Mouse (Mus musculus): Measurements from ENCODE around the gene Fitm1.

Gene Fitm1

DNA sequence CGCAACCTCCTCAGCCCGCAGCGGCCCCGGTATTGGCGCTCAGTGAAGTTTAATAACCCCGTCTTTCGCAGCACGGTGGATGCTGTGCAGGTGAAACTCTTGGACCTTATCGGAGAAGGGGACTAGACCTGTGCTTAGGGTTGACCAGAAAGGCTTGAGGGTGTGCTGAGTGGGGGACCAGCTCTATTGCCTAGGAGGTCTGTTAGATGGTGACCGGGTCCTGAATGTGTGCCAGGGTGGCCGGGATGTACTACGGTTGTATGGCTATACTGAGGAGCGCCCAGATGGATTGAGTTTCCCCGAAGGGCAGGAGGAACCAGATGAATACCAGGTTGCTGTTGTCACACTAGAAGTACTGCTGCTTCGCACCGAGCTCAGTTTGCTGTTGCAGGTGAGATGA lies 16.8 kb downstream of the Fitm1 start:
- DNase-seq (ENCODE audit: extremely low read depth, low read depth, low spot score), result no peak

DNA sequence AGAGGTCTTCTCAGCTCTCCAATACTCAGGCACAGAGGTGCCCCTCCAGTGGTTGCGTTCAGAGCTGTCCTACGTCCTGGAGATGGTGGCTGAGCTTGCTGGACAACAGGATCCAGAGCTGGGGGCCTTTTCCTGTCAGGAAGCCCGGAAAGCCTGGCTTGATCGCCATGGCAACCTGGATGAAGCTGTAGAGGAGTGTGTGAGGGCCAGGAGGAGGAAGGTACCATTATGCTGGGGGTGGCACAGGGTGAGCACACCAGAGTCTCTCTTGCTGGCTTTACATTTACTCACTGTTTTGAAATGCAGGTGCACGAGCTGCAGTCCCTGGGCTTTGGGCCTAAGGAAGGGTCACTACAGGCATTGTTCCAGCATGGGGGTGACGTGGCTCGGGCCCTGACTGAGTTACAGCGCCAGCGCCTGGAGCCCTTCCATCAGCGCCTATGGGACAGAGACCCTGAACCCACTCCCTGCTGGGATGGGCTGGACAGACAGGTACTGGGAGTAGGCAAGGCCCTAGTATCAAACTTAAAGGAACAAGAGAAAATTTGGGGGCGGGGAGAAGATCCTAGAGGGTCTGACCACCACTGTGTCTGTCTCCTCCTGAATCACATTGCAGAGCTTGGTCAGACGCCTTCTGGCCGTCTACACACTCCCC lies 20.7 kb downstream of the Fitm1 start:
- no peak for DNase-seq (ENCODE audit: extremely low read depth, low read depth, low spot score)

DNA sequence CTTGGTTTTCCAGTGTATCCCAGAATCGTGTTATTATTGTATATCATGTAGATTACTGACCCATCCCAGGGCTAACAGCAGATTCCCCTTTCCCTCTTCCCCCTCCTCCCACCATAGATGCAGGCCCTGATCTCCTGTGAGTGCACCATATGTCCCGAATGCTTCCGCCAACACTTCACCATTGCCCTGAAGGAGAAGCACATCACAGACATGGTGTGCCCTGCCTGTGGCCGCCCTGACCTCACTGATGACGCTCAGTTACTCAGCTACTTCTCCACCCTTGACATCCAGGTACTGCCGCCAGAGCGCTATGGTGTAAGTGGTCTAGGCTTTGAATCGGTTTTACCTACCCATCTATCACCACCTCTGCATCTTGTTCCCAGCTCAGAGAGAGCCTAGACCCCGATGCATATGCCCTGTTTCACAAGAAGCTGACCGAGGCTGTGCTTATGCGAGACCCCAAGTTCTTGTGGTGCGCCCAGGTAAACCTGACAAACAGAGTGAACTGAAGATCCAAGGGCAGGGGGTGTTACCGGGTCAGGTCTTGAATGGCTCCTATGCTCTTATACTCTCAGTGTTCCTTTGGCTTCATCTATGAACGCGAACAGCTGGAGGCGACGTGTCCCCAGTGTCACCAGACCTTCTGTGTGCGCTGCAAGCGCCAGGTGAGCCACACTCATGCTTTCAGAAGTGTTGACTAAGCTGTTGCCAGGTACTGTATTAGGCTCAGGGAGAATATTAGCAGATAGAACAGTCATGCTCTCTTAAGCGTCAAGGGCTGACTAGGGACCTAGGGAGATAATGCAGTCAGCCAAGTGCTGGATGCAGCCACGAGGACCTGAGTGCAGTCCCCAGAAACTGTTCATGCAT lies 23.3 kb downstream of the Fitm1 start:
- DNase-seq (ENCODE audit: extremely low read depth, low read depth, low spot score), result no peak

DNA sequence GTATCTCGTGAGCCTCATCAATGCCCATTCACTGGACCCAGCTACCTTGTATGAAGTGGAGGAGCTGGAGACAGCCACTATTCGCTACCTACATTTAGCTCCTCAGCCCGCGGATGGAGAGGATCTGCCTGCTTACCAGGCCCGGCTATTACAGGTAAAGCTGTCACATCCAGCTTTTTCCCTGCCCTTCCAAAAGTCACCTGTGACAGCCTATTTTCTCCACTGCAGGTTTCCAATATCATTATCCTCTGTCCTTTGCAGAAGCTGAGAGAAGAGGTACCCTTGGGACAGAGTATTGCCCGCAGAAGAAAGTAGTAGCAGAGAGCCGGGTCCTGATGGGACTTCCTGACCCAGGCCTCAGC lies 27.8 kb downstream of the Fitm1 start, which contains the start of gene Irf9:
TSS of gene Irf9 (plus strand) at position 301 of the 362 bp plus-strand sequence.
- no peak for DNase-seq (ENCODE audit: extremely low read depth, low read depth, low spot score)

DNA sequence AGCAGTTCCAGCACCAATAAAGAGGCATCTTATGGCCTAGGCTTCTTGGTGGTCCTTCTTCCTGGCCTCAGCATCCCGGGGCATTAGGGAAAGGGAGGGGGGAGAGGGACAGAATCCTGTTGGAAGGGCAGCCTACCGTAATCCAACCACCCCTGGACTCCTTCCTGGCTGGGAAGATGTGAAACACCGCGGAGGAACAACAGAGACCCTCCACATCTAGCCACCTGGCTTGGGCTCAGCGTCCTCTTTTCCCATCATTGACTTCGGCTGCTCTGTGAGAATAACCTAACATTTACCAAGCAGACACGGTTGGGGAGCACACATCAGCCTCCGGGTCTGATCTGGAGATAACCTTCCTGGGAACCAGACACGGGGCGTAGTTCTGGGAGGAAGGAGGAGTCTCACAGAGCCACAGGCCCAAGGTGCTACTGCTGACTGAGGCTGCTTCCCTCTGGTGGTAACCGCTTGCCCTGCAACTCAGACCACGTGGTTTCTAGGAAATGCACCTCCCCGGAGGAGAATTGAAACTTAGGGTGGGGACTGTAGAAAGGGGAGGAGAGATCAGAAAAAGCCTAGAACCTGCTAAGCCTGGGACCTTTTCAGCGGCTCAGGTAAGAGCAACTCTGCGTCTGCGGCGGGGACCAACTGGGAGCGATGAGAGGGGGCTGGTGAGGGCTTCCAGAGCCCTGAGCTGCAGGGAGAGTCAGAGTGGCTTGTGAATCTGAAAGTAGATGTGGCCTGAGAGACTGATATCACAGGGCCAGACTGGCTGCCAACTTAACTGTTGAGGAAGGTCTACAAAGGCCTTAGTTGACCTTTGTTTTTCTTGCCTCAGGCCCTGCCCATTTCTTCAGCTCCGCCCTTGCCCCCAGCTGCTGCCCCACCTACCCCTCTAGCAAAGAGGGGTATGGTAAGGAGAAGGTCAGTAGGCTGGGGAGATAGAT lies 28.5 kb downstream of the Fitm1 start:
- DNase-seq (ENCODE audit: extremely low read depth, low read depth, low spot score), result peak; percentile 66

DNA sequence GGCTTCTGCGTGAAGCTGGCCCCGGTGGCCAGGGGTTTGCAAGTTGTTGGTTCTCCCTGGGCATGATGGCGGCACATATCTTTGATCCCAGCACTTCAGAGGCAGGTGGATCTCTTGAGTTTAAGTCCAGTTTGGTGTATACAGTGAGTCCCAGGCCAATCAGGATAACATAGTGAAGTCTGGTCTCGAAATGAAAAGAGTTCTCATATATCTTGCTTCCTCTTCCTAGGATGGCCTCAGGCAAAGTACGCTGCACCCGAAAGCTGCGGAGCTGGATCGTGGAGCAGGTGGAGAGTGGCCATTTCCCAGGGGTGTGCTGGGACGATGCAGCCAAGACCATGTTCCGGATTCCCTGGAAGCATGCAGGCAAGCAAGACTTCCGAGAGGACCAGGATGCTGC lies 29.4 kb downstream of the Fitm1 start:
- DNase-seq (ENCODE audit: extremely low read depth, low read depth, low spot score), result no peak

DNA sequence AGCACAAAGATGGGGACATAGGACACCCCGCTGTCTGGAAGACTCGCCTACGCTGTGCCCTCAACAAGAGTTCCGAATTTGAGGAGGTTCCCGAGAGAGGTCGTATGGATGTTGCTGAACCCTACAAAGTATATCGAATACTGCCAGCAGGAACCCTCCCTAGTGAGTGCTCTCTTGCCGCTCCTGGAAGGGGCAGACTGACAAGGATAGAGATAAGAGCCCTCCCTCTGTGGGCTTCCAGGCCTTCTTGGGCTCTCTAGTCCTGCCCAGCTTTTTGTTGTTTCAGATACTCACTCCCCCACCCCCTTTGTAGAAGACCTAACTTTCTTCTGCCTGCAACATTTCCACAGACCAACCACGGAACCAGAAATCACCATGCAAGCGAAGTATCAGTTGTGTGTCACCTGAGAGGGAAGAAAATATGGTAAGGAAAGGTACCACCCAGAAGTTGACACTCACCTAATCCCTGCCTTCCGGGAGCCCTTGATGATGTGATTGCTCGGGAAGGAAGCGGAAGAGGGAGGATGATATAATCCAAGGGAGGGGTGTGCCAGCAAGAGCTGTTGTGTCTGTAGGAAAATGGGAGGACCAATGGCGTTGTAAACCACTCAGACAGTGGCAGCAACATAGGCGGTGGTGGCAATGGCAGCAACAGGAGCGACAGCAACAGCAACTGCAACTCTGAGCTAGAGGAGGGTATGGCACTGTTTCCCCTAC lies 30.5 kb downstream of the Fitm1 start:
- DNase-seq (ENCODE audit: extremely low read depth, low read depth, low spot score), result no peak

DNA sequence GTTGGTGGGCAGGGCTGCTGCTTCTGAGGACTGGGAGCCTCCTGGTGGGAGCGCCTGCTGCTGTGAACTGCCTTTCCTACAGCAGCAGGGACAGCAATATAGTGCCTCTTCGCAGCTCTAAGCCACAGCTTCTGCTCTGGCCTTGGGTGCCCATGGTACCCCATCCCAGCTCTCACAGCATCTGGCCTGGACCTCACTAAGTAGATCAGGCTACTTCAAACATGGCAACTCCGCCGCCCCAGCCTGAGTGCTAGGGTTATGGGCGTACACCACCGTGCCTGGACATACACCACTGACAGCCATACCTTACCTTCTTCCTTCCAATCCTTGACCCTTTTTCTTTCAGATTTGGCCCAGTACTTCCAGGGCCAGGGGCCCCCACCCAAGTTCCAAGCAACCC lies 32.9 kb downstream of the Fitm1 start:
- DNase-seq (ENCODE audit: extremely low read depth, low read depth, low spot score), result no peak

DNA sequence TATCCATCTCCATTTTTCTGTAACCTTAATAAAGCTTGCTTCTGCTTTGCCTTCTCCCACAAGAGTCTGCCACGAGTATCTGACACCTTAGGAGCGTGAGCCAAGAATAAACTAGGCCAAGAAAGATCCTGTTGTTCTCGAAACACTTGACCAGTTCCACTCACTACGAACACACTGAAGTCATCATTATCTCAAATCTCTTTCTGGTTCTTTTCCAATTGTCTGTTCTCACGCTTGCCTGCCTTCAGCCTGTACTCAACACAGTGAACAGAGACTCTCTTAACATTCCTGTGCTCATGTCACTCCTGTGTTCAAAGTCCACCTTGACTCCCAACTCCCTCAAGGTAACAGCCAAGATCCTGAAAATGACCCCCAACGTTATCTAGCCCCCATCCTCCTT lies 37.9 kb downstream of the Fitm1 start:
- no peak for DNase-seq (ENCODE audit: extremely low read depth, low read depth, low spot score)

DNA sequence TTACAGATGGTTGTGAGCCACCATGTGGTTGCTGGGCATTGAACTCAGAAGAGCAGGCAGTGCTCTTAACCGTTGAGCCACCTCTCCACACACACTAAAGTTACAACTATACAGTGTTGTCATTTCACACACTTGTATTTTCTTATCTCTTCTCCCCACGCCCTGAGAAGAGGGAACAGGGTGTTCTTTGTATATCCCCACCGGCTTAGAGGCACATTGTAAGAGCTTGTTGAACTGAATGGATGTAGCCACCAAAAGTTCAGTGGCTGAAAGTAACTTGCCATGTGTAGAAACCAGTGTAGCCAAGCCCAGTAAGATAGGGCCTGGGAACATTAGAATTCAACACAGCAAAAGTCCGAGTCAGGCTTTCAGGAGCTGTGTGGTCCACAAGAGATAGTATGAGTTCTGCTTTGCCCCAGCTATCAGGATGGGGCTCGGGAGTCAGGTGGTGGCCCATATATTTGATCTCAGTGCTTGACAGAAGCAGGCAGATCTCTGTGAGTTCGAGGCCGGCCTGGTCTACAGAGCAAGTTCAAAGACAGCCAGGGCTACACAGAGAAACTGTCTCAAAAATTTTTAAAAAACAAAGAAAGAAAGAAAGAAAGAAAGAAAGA lies 39.3 kb downstream of the Fitm1 start:
- no peak for DNase-seq (ENCODE audit: extremely low read depth, low read depth, low spot score)

DNA sequence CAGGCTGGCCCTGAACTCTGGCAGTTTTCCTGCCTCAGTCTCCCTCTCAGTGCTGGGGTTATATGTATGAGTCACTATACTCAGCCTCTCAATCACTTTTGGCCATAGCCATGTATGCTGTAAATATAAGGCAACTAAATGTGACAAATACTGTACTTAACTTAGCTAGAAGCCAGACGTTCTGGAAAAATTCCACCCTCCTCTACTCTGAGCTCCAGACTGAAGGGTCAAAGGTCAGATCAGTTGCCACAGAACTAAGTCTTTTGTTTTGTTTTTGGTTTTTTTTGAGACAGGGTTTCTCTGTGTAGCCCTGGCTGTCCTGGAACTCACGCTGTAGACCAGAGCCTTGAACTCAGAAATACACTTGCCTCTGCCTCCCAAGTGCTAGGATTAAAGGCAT lies 40.5 kb downstream of the Fitm1 start:
- DNase-seq (ENCODE audit: extremely low read depth, low read depth, low spot score), result no peak

DNA sequence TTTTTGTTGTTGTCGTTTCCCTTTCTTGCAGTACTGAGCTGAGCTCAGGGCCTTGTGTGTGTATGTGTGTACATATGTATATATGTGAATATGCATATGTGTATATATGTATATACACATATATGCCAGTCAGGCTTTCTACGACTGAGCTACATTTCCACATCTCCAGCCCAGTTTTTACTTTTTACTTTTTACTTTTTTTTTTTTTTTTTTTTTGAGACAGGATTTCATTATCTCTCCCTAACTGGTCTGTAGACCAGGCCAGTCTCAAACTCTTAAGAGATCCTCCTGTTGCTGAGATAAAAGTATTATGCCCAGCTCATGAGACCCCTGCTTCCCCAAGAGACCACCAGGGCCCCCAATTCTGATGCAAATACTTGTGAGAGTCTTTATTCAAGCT lies 41.4 kb downstream of the Fitm1 start:
- no peak for DNase-seq (ENCODE audit: extremely low read depth, low read depth, low spot score)

DNA sequence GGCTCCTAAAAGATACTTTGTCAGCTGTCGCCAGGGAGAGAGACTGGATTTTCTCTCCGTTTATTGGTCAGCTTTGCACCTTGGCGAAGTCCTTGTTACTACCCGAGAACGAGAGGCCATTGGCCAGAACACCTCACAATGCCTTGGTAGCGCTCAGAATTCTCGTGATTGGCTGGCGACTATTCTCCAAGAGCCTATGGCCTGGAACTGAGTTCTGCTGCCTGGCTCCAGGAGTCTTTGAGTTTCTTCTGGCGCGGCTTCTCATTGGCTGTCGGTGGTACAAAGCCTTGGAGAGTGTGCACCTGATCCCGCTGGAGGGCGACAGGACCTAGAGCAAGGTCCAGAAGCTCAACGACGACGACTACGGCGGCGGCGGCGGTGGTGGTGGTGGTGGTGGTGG lies 42.4 kb downstream of the Fitm1 start, which contains the start of gene Rec8:
TSS of gene Rec8 (plus strand) at position 216 of the 400 bp plus-strand sequence.
- no peak for DNase-seq (ENCODE audit: extremely low read depth, low read depth, low spot score)

DNA sequence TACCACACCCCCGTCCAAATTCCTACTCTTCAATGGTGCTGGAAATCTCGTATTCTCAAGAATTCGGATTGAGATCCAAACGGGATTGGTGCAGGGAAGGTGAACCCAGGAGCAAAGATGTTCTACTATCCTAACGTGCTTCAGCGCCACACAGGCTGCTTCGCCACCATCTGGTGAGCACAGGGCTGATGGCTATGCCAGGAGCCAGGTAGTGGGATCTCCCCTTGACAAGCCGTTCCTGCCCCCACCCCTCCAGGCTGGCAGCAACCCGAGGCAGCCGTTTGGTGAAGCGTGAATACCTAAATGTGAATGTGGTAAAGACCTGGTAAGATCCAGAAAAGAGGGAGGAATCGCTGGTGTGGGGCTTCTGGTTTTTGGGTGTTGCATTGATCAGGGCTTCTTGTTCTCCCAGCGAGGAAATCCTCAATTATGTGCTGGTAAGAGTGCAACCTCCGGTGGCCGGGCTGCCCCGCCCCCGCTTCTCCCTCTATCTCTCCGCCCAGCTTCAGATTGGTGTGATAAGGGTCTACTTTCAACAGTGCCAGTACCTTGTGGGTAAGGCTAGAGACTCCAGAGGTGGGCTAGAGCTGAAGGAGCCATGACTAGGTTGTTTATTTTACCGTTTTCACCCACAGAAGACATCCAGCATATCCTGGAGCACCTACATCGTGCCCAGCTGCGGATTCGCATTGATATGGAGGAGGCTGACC lies 43.2 kb downstream of the Fitm1 start:
- DNase-seq (ENCODE audit: extremely low read depth, low read depth, low spot score), result no peak

Data from fat pad, adult 2 months (tissue).